Mouse (Mus musculus): Measurements from ENCODE around the gene Scgn.

Gene Scgn

DNA sequence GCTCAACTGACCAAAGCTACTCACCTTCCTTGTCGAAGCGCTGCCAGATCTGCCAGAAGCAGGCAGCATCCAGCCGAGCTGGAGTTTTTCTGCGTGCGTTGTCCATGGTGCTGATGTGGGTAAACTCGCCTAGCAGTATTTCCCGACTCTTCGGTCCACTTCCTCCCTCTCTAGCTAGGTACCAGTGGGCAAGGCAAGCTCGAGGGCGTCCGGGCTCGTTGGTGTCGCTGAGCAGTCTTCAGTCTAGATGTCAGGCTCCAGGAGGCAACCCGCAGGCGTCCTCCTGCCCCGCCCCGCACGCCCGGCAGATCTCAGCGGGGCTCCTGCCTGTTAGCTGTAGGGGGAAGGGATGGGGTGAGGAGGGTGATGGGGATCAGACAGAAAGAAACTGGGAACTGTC, at the start of gene Scgn:
Gene Scgn, minus strand, starts transcription at position 287 of the 400 bp plus-strand sequence.
- peak; percentile 36 for DNase-seq

- no peak for DNase-seq
Observed at GRCm38 (mm10) chr13:24040221-24040620, 49.2 kb upstream of the Scgn start.

- no peak for DNase-seq
Observed at GRCm38 (mm10) chr13:24037502-24037901, 46.5 kb upstream of the Scgn start.

GRCm38 (mm10) chr13:24036150-24036549, 45.1 kb upstream of the Scgn start:
- no peak for DNase-seq

DNA sequence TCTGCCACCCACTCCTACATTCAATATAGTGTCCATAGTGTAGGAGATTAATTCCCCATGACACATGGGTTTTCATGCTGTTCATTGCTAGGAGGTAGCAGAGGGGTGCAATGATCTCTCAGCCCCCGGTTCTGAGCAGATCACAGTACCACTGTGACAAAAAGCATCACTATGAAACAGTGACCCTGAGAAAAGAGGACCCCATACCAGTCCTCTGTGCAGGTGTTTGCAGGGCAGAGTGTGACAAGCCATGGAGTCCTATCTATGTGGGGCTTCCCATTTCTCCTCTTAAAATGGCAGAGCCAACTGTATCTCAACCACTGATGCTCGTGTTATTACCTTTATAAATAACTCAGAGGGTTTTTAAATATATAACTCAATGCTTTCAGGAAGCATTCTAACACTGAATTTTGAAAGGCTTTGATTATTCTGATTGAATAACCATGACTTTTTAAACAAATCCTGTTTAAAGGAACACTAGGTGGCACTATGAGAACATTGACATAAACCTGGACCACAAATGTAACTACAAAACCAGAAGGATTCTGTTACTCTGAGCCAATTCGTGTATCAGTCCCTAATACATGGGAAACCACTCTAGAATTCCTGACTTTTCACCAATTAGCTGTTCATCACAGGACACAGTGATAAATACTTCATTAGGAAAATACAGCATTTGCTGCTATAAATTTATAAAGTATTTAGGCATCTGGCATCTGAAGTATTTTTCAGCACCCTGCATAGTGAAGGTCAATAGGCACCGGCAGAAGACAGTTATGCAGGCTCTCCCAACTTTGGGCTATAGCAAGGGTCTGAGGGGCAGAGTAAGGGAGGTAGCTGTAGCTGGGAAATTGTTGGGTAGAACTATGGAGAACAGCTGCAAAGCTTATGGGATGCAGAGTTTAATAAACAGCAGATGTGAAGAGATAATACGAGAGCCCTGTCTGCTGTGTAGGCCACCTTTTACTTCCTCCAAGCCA, 36.5 kb upstream of the Scgn start:
- DNase-seq, result no peak

GRCm38 (mm10) chr13:24018515-24018914, 27.5 kb upstream of the Scgn start:
- DNase-seq, result no peak

DNA sequence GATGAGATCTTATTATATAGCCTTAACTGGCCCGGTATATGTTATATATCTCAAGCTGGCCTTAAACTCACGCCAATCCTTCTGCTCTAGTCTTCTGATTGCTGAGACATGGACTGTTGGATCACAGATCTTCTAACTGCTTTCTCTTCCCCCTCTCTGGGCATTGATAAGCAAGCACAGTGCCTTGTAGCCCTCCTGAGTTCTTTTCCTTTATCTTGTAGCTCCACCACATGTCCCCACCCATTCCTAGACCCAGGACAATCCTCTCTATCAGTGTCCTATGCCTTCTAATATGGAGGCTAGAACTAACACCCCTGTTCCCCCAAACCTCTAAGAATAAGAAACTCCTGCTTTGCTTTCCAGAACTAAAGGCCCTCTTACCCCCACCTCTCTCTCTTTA, 14.5 kb upstream of the Scgn start:
- no peak for DNase-seq

GRCm38 (mm10) chr13:24001797-24002196, 10.8 kb upstream of the Scgn start:
- DNase-seq, result no peak

- no peak for DNase-seq
Observed at GRCm38 (mm10) chr13:24001081-24001480, 10.1 kb upstream of the Scgn start.

GRCm38 (mm10) chr13:23998826-23999225, 7.8 kb upstream of the Scgn start:
- DNase-seq, result no peak

- DNase-seq, result no peak
Observed at GRCm38 (mm10) chr13:23994756-23995155, 3.7 kb upstream of the Scgn start.

- DNase-seq, result no peak
Observed at GRCm38 (mm10) chr13:23994024-23994423, 3.0 kb upstream of the Scgn start.

DNA sequence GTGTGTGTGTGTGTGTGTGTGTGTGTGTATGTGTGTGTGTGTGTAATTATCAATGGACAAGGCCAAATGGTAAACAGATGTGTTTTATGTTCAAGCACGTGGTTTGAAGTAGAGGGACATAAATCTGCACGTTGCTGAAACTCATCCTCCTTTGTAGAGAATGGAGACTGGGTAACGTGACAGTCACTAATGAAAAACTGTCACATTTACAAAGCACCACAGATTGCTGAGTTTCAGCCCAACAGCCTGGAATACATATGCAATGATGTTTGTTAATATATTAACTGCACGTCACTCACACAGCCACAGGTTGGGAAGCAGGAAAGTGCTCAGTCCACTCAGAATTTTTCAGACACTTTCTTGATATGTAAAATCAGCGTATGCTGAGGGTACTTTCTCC, 563 bp downstream of the Scgn start:
- DNase-seq, result no peak

GRCm38 (mm10) chr13:23985130-23985529, 5.9 kb downstream of the Scgn start:
- no peak for DNase-seq

DNA sequence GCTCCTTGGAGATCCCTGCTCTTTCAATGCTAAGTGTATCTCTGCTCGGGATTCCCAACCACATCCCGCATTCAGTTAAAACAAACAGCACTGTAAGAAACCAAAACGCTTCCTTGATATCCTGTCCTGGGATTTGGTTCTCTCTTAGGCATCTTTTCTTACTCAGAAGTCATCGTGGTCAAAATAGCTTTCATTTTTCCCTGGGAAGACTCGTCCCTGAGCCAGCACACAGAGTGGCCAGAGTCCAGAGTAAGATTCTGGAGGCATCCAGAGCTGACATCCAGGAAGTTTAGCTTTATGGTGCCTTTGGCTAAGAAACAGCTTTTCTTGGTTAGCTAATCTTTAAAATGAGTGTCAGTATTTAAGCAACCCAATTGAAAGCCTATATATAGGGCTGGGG, 18.7 kb downstream of the Scgn start:
- DNase-seq, result no peak

GRCm38 (mm10) chr13:23971870-23972269, 19.1 kb downstream of the Scgn start:
- DNase-seq, result no peak

GRCm38 (mm10) chr13:23964909-23965308, 26.1 kb downstream of the Scgn start:
- no peak for DNase-seq

- DNase-seq, result no peak
Observed at GRCm38 (mm10) chr13:23959776-23960175, 31.2 kb downstream of the Scgn start.

DNA sequence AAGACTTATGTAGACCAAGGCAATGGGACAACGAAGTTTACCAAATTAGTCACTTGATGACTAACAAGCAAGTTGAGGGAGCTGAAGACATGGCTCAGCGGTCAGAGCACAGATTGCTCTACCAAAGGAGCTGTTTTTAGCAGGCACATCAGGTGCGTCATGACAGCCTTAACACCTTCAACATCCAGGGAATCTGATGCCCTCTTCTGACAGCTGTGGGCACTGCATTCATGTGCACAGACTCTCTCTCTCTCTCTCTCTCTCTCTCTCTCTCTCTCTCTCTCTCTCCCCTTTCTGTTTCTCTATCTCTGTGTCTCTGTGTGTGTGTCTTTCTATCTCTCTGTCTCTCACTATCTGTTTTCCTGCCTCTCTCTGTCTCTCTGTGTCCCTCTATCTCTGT, 40.1 kb downstream of the Scgn start:
- peak; percentile 29 for DNase-seq

GRCm38 (mm10) chr13:23949484-23950246, 41.3 kb downstream of the Scgn start:
- no peak for DNase-seq

DNA sequence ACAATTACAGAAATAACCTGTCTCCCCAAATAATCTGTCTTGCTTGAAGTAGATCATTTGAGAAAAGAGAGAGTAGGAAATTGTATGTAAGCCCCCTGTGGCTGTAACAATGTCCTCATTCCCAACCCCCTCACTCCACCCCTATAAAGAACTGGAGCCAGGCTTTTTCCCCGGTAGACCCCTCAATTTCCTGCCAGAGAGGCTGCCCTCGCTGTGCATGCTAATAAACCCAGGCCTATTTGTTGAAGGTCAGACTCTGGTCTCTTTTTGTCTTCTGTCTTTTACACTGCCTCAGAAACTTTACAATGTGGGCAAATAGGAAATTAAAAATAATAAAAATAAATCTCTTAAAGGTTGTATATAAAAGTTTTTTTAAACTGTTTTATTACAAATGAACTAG, 44.8 kb downstream of the Scgn start:
- DNase-seq, result no peak

DNA sequence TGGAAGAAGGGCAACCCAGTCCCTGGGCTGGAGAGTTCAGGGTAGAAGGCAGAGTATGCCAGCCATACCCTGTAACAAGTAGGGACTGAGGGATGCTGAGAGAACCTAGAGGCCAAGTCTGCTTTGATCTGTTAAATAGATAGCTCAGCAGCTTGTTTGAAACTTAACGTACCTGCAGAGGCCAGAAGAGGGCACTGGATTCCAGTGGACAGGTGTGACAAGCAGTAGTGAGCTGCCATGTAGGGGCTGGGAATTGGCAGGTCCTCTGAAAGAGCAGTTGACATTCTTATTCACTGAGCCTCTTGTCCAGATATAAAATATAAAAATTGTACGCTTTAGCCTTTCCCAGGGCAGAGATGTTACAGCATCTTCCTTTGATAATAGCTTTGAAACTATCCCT, 48.2 kb downstream of the Scgn start:
- DNase-seq, result peak; percentile 4

DNA sequence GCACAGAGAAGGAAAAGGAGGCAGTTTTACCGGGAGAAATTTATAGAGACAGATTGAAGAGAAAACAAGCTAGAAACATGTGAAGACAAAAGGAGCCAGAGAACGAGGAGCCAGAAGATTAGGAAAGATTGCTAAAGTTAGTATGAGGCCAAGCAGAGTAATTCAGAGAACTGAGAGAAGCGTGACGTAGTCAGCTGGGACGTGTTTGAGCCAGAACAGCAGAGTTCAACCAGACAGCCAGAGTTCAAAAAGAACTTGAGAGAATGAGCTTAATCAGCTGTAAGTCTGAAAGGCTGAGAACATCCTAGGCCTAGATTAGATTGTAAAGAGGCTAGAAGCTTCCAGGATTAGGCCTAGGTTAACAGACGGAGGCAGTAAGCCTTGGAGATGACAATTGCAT, 50.7 kb downstream of the Scgn start:
- no peak for DNase-seq

DNA sequence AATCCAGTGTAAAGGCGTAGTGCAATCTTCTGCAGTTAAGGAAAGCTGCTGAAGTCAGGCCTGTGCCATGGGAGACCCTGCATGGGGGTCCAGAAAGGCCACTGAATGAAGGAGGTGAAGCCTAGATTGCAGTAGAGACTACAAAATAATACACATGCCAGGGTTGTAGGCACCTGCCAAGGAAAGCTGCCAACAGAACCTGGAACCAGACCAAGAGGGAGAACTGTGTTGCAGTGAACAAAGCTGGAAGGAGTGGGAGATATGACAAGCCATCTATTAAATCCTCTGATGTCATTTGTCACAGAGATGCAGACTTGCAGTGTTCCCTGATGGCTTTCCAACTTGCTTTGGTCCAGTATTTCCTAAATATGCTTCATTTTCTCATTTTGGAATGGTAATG, 52.3 kb downstream of the Scgn start:
- DNase-seq, result no peak

Measured in thymus, postnatal 14 days (tissue).